Mouse (Mus musculus) cerebellum, adult 8-10 months (tissue): ENCODE data around the gene Ncmap.

Experiments
- DNase-seq: peaks from one replicate; pipeline ENCODE4 v3.0.0; 2022

The Ncmap gene

GRCm38 (mm10) chr4:135397991-135398390, at the start of gene Ncmap:
Gene Ncmap (minus strand): TSS chr4:135398227.
- DNase-seq: no peak

GRCm38 (mm10) chr4:135442473-135442872, 44.4 kb upstream of the Ncmap start:
- no peak for DNase-seq

DNA sequence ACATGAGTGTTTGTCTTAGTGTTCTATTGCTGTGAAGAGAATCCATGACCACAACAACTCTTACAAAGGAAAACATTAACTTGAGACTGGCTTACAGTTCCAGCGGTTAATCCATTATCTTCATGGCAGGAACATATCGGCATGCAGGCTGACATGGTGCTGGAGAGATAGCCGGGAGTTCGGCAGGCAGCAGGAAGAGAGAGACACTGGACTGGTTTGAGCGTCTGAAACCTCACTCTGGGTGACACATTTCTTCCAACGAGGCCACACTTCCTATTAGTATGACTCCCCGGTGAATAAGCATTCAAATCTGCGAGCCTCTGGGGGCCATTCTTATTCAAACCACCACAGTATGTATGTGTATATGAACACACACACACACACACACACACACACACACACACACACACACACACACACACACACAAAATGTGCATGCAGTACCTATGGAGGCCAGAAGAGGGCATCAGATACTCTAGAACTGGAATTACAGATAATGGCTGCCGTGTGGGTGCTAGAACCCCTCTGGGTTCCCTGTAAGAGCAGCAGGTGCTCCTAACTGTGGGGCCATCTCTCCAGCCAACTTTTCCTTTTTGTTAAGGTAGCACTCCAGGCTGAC, 42.0 kb upstream of the Ncmap start:
- DNase-seq: no peak

- DNase-seq: no peak
These were observed 41.2 kb upstream of the Ncmap start for GRCm38 (mm10) chr4:135439188-135439647.

- no peak for DNase-seq
These were observed 39.9 kb upstream of the Ncmap start for GRCm38 (mm10) chr4:135437924-135438323.

- no peak for DNase-seq
These were observed 38.3 kb upstream of the Ncmap start for GRCm38 (mm10) chr4:135436291-135436690.

DNA sequence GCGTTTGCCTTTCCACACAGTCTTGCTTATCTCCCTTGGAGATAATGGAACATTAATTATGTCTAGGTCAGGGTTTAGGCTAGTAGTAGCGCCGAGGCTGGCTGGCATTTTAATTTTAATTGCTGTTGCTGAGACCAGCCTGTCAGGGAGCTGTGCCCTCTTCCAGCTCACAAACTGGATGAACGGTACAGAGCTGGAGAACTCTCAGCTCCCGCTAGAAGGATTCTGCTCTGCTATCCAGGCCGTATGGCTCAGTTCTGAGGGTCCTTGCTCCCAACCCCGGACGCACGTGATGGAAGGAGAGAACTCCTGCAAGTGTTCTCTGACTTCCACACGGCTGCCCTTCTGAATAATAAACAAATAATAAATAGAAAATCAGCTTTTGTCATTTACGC, 36.4 kb upstream of the Ncmap start:
- DNase-seq: no peak

DNA sequence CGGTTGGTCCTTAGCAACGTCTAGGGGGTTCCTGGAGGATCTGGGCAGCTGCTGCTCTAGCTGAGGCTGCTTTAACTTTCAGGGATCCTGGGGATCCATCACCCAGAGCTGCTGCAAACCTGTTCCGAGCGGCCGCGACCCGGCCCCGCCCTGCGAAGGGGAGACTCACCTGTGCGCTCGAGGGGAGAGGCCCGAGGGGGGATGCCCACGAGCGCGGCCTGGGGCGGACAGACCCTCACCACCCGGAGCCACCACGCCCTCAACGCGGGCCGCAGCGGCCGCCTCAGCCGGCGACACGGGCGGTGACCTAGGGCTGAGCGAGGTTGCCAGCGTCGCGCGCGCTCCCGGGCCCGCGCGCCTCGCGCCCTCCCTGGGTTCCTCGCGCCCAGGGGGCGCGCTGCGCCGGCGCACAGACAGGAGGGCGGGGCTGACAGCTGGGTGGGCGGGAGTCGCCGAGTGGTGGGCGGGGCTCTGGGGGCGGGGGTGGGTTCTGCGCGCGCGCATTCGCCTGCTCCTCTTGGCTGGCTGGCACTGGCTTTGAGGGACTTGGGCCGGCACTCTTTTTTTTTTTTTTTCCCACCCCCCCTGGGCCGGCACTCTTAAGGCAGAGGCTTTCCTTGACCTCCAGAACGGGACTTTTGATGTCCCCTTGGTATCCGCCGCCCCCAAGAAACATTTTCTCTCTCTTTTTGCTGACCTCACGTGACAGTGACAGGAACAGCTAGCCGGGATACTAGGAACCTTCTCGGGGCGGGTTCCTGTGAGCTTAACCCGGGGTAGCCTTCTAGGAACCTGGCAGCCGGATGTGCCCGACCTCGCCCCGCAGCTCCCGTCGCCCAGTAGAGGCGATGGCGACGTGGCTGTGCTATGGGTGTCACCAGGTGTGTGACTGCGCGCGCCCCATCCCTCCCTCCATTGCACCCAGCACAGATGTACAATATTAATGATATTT, 35.7 kb upstream of the Ncmap start, which contains the start of gene Rcan3:
Rcan3 (minus strand) TSS at position 411 of the 952 bp plus-strand sequence.
- peak; percentile 71 for DNase-seq

- no peak for DNase-seq
These were observed 35.0 kb upstream of the Ncmap start for GRCm38 (mm10) chr4:135433086-135433442.

- peak; percentile 74 for DNase-seq
These were observed 32.1 kb upstream of the Ncmap start for GRCm38 (mm10) chr4:135429990-135430760.

GRCm38 (mm10) chr4:135429383-135429782, 31.4 kb upstream of the Ncmap start:
- DNase-seq: no peak

DNA sequence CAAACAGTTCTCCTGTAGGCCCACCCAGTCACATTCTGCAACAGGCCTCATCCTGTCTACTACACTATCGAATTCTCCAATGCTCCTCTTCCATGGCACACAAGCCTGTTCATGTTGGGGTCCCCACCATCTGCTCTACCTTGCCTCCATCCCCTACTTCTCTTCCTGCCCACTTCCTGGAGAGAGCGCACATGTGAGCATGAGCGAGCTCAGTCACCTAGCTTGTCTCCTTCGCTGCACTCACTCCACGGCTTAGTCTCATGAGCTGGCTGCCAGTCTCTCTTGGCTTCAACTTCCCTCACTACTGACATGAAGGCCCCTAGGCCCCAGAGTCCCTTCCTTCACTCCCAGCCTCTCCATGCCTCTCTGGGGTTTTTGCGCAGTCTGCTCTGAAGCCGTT, 28.6 kb upstream of the Ncmap start:
- no peak for DNase-seq

DNA sequence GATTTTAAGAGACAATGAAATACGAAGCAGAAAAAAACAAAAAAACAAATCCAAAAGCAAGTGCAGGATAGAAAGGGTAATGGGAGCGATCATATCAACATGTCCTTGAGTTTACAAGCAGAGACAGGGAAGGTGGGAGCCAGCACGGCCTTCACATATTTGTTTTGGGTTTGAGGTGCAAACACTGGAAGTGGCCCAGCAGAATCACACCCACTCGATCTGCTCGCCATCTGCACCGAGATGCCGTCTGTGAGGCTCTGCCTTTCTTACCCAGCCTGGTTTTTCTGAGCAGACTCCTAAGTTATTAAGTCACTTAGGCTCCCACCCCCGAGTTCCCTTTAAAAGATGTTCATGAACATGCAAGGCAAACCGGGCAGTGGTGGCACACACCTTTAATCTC, 27.6 kb upstream of the Ncmap start:
- DNase-seq: peak; percentile 63

GRCm38 (mm10) chr4:135420961-135421360, 22.9 kb upstream of the Ncmap start:
- no peak for DNase-seq

- no peak for DNase-seq
These were observed 22.4 kb upstream of the Ncmap start for GRCm38 (mm10) chr4:135420416-135420815.

DNA sequence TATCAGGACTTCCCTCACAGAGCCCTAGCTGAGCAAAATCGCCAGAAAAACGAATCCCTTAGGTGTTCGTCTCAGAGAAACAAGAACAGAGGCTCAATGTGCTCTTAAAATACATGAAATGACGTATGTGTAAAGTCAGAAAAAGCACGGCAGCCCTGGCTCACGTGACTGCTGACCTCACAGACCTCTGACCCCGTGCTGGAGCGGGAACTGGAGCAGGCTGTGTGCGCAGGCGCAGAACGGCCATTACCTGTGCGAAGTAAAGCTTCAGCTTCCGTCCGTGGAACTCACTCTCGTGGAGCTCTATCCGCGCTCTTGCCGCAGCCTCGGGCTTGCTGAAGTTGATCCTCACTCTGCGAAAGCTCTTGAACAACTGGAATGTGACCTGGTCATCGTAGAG, 22.0 kb upstream of the Ncmap start:
- DNase-seq: no peak

- no peak for DNase-seq
These were observed 18.3 kb upstream of the Ncmap start for GRCm38 (mm10) chr4:135416367-135416766.

DNA sequence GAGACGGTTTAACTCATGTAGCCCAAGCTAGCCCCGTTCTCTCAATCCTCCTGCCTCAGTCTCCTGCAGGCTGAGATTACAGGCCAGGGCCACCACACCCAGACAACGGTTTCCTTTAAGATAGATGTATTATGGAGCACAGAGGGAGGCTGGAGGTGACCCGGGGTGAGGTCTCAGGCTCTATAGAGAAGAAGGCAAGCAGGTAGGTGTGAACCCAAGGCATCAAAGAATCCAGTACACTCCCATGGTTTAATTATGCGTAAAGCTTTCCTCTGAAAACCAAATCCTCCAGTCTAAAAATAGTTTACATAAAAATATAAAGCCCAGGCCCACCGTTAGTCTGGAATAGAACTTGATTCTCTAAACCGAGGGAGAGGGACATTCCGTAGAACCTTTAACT, 15.5 kb upstream of the Ncmap start:
- DNase-seq: no peak

DNA sequence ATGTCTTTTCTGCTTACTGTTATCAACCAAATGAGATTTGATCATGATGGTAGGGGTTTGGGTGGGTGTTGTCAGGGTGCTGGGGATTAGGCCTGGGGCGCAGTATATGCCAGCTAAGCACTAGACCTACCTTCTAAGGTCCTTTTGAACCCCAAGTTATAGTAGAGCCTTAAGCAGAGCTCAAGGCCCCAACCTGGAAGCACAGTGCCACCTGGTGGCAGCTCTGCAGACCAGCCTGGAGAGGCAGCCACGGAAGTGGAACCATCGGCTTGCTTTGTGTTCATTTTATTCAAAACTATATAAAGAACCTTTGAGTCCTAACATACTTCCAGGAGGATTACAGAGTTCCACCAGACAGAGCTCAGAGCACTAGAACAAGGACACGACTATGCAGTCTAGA, 13.6 kb upstream of the Ncmap start:
- no peak for DNase-seq

DNA sequence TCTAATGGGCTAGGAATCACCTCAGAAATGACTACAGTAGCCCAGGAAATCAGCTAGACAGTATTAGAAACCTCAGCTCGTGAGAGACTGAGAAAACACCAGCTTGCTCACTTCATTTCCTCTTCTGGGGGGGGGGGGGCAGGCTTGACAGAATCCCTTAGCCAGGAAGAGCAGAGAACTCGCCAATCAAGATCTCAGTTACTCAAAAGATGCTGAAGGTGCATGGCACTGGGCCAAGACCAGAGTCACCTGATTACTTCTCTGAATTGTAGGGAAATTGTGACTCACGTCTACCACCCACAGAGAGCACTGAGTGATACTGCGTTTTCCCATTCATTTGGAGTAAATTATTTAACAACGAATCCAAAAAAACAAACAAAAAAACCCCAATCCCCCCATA, 8.2 kb upstream of the Ncmap start:
- DNase-seq: no peak

DNA sequence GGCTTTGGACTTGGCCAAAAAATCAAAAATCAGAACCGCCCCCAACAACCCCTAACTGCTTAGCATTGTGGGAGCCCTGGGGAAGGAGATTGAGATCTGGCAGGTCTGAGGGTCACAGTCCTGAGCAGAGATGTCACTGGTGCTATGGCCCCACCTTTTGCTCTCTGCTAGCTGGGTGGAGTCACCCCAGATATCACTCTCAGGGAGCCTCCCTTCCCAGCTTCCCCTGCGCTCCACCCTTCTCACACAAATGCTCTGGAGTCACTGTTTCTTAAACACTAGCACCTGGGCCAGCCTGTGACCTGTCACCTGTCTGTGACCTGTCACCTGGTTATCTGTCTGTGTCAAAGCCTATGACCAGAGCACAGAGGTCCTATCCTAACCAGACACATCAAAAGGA, 6.9 kb upstream of the Ncmap start:
- no peak for DNase-seq

- DNase-seq: no peak
These were observed 6.0 kb upstream of the Ncmap start for GRCm38 (mm10) chr4:135404048-135404447.

GRCm38 (mm10) chr4:135401881-135402280, 3.9 kb upstream of the Ncmap start:
- no peak for DNase-seq
